Mouse (Mus musculus): ENCODE measurements around the gene Sema4g. TPM values are rescaled to one million over a fixed set of nuclear protein-coding genes. Genes with fewer than 3 reads are reported as not detected.

Sema4g gene
- polyA plus RNA-seq, 1 experiment from 2014 or later, result 0.79 TPM

DNA sequence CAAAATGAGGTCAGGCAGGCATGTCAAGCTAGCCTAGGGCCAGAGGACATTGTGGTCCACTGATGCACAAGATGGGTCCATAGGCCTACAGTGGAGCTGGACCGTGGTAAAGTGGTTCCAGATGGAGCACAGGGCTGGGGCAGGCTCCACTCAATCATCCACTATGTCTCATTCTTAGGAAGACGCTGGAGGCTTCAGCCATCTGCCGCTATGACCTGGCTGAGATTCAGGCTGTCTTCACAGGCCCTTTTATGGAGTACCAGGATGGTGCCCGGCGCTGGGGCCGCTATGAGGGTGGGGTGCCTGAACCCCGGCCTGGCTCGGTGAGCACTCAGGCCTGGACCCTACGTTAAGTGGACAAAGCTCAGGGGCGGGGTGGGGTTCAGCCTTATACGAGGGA lies 8.9 kb downstream of the Sema4g start:
- Histone ChIP-seq H3K27ac (ENCODE audit: low read length) (no peak overlapping the region), H3K4me1 (ENCODE audit: control insufficient read depth, insufficient read depth, low read length) (no peaks in the 10 kb centered on the region), H3K4me2 (ENCODE audit: low read depth, low read length) (no peak overlapping the region), H3K27me3 (ENCODE audit: control insufficient read depth, insufficient read depth, low read length) (no peaks in the 10 kb centered on the region), H3K9me3 (replicated peaks; ENCODE audit: control insufficient read depth, low read length) (no peaks in the 10 kb centered on the region), H3K9ac (ENCODE audit: low read length) (no peak overlapping the region), H3K4me3 (ENCODE audit: low read length) (no peak overlapping the region), H3K36me3 (ENCODE audit: control insufficient read depth, insufficient read depth) (no peaks in the 10 kb centered on the region)
- WGBS, result 85% methylated on average over 11 of the region's 11 CpGs
- ATAC-seq (replicated peaks; ENCODE audit: extremely low read depth, insufficient read depth, low FRiP score), result no peak

DNA sequence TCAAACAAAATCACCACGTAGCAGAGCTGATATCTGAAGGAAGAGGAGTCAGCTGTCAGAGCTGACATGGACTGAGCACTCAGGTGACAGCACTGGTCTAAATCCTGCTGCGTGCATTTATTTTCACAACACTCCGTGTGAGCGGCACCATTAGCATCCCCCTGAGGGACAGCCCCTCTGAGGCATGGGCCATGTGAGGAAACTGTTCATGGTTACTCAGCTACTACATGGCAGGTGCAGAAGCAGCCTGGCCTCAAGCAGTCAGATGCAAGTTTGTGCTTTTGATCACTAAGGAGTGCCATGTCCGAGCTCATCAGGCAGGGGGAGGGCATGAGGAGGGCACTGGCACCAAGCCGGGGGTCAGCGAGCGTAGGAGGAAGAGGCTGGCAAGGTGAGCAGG lies 10.7 kb downstream of the Sema4g start:
- no peak overlapping the region for H3K4me2 ChIP-seq (ENCODE audit: low read depth, low read length)
- H3K27ac ChIP-seq (ENCODE audit: low read length), result no peak overlapping the region
- peaks cover 10% of the 10 kb centered on the region for H3K36me3 ChIP-seq (ENCODE audit: control insufficient read depth, insufficient read depth)
- no peak overlapping the region for H3K4me3 ChIP-seq (ENCODE audit: low read length)
- ATAC-seq (replicated peaks; ENCODE audit: extremely low read depth, insufficient read depth, low FRiP score), result no peak
- H3K9me3 ChIP-seq (replicated peaks; ENCODE audit: control insufficient read depth, low read length), result no peaks in the 10 kb centered on the region
- H3K9ac ChIP-seq (ENCODE audit: low read length), result no peak overlapping the region
- H3K4me1 ChIP-seq (ENCODE audit: control insufficient read depth, insufficient read depth, low read length), result no peaks in the 10 kb centered on the region
- 82% methylated on average over 8 of the region's 8 CpGs for WGBS
- no peaks in the 10 kb centered on the region for H3K27me3 ChIP-seq (ENCODE audit: control insufficient read depth, insufficient read depth, low read length)

DNA sequence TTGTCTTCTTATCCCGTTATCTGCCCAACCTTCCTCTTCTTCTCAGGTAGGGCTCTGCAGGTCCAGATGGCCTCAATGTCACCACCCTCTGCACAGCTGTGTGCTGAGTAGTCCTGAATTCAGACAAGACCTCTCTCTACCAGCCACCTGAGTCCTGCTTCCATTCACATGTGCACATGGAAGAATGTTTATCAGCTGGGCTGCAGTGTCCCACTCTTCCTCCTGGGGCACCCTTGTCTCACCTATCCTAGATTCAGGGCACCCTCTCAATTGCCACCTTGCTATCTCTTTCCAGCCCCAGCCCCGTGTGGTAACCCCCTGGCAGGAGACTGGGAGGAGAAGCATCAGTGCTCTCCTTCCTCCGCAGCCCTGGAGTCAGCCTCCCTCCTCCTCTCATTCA lies 13.4 kb downstream of the Sema4g start:
- H3K27ac ChIP-seq (ENCODE audit: low read length), result no peak overlapping the region
- no peak overlapping the region for H3K9ac ChIP-seq (ENCODE audit: low read length)
- H3K4me1 ChIP-seq (ENCODE audit: control insufficient read depth, insufficient read depth, low read length), result peaks cover 11% of the 10 kb centered on the region
- no peaks in the 10 kb centered on the region for H3K9me3 ChIP-seq (replicated peaks; ENCODE audit: control insufficient read depth, low read length)
- H3K27me3 ChIP-seq (ENCODE audit: control insufficient read depth, insufficient read depth, low read length), result no peaks in the 10 kb centered on the region
- no peak overlapping the region for H3K4me2 ChIP-seq (ENCODE audit: low read depth, low read length)
- H3K4me3 ChIP-seq (ENCODE audit: low read length), result no peak overlapping the region
- ATAC-seq (replicated peaks; ENCODE audit: extremely low read depth, insufficient read depth, low FRiP score), result no peak
- H3K36me3 ChIP-seq (ENCODE audit: control insufficient read depth, insufficient read depth), result peaks cover 10% of the 10 kb centered on the region
- WGBS, result 62% methylated on average over 3 of the region's 3 CpGs

DNA sequence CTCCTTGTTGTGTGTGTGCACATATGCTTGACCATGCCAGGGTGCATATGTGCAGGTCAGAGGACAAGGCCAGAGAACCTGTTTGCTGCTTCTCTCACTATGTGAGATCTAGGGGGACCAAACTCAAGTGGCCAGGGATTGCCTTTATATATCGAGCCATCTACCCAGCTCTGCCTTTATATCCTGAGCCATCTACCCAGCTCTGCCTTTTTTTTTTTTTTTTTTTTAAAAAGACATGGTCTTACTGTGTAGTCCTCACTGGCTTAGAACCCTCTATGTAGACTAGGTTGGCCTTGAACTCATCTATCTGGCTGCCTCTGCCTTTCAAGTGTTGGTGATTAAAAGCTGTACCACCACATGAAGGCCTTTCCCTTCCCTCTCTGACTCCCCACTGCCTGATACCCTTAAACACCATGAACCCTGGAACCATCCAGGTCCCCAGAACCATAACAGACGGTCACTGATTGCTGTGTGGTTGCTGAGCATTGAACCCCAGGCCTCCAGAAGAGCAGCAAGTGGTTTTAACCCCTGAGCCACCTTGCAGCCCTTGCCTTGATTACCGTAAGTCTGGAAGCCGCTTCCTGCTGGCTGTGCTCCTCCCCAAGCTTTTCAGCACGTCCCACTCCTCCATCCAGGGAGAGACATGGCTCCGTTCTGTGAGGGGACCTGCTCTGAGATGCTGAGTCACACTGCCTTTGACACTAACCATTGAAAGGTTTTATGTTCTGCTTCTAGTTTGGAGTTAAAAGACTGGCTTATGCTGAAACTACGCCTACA lies 15.0 kb downstream of the Sema4g start:
- ATAC-seq (replicated peaks; ENCODE audit: extremely low read depth, insufficient read depth, low FRiP score), result no peak
- H3K4me1 ChIP-seq (ENCODE audit: control insufficient read depth, insufficient read depth, low read length), result peaks cover 24% of the 10 kb centered on the region
- no peak overlapping the region for H3K9ac ChIP-seq (ENCODE audit: low read length)
- H3K4me2 ChIP-seq (ENCODE audit: low read depth, low read length), result no peak overlapping the region
- H3K27ac ChIP-seq (ENCODE audit: low read length), result no peak overlapping the region
- WGBS, result 73% methylated on average over 7 of the region's 7 CpGs
- no peaks in the 10 kb centered on the region for H3K9me3 ChIP-seq (replicated peaks; ENCODE audit: control insufficient read depth, low read length)
- H3K4me3 ChIP-seq (ENCODE audit: low read length), result no peak overlapping the region
- H3K36me3 ChIP-seq (ENCODE audit: control insufficient read depth, insufficient read depth), result peaks cover 10% of the 10 kb centered on the region
- H3K27me3 ChIP-seq (ENCODE audit: control insufficient read depth, insufficient read depth, low read length), result no peaks in the 10 kb centered on the region

DNA sequence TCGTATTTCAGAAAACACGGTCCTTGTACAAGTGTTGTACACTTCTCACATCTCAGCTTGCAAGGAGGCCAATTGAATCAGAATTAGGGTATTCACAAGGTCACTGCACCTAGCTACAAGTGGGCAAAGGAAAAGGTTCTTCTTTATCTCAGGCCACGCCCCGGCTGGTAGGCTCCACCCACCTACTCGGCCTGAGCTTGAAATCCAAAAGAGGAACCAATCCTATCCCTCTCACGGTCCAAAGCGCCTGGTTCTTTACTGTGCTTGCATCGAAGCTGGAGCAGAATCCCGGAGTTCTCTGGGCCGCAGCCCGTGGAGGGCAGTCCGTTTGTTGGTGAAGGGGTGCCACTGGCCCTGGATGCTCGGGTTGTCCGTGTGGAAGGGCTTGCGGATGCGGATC lies 16.5 kb downstream of the Sema4g start, which contains the start of gene Twnk:
TSS of gene Twnk (plus strand) at position 220 of the 400 bp plus-strand sequence.
- peak within 1 kb of the TSS; percentile 89 for H3K27ac ChIP-seq (ENCODE audit: low read length)
- no peak for ATAC-seq (replicated peaks; ENCODE audit: extremely low read depth, insufficient read depth, low FRiP score)
- peak within 1 kb of the TSS; percentile 85 for H3K9ac ChIP-seq (ENCODE audit: low read length)
- H3K27me3 ChIP-seq (ENCODE audit: control insufficient read depth, insufficient read depth, low read length), result no peaks in the 10 kb centered on the region
- 9% methylated on average over 16 of the region's 16 CpGs for WGBS
- peak within 1 kb of the TSS; percentile 88 for H3K4me3 ChIP-seq (ENCODE audit: low read length)
- peaks cover 24% of the 10 kb centered on the region for H3K4me1 ChIP-seq (ENCODE audit: control insufficient read depth, insufficient read depth, low read length)
- no peaks in the 10 kb centered on the region for H3K9me3 ChIP-seq (replicated peaks; ENCODE audit: control insufficient read depth, low read length)
- H3K4me2 ChIP-seq (ENCODE audit: low read depth, low read length), result peak within 1 kb of the TSS; percentile 81
- peaks cover 18% of the 10 kb centered on the region for H3K36me3 ChIP-seq (ENCODE audit: control insufficient read depth, insufficient read depth)

GRCm38 (mm10) chr19:45005957-45006712 lies 17.2 kb downstream of the Sema4g start, which contains the start of gene Mrpl43:
Mrpl43 (minus strand) TSS chr19:45006442.
- H3K9ac ChIP-seq (ENCODE audit: low read length), result peak within 1 kb of the TSS; percentile 85
- H3K27me3 ChIP-seq (ENCODE audit: control insufficient read depth, insufficient read depth, low read length), result no peaks in the 10 kb centered on the region
- peak within 1 kb of the TSS; percentile 88 for H3K4me3 ChIP-seq (ENCODE audit: low read length)
- WGBS, result under 1% methylated on average over 82 of the region's 82 CpGs
- H3K4me2 ChIP-seq (ENCODE audit: low read depth, low read length), result peak within 1 kb of the TSS; percentile 81
- peak within 1 kb of the TSS; percentile 89 for H3K27ac ChIP-seq (ENCODE audit: low read length)
- peaks cover 21% of the 10 kb centered on the region for H3K36me3 ChIP-seq (ENCODE audit: control insufficient read depth, insufficient read depth)
- H3K4me1 ChIP-seq (ENCODE audit: control insufficient read depth, insufficient read depth, low read length), result peaks cover 24% of the 10 kb centered on the region
- ATAC-seq (replicated peaks; ENCODE audit: extremely low read depth, insufficient read depth, low FRiP score), result peak; percentile 92
- H3K9me3 ChIP-seq (replicated peaks; ENCODE audit: control insufficient read depth, low read length), result no peaks in the 10 kb centered on the region

DNA sequence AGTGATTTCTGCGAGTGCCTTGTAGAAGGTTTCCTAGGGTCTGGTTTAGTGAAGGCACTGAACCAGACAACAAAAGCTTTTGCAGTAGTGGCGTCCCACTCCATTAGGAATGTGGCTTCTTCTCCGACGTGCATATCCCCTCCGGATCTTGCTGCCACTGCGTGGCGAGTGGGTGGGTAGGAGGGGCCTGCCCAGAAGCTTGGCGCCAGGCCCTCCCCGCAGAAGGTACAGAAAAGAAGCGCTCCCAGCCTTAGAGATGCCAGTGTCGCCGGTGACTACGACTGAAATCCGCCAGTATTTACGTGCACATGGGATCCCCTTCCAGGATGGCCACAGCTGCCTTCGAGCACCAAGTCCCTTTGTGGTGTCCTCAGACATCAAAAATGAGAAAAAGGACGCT lies 18.1 kb downstream of the Sema4g start:
- peaks cover 24% of the 10 kb centered on the region for H3K4me1 ChIP-seq (ENCODE audit: control insufficient read depth, insufficient read depth, low read length)
- peak overlapping the region; percentile 88 for H3K4me3 ChIP-seq (ENCODE audit: low read length)
- no peaks in the 10 kb centered on the region for H3K9me3 ChIP-seq (replicated peaks; ENCODE audit: control insufficient read depth, low read length)
- peak overlapping the region; percentile 89 for H3K27ac ChIP-seq (ENCODE audit: low read length)
- H3K36me3 ChIP-seq (ENCODE audit: control insufficient read depth, insufficient read depth), result peaks cover 25% of the 10 kb centered on the region
- H3K4me2 ChIP-seq (ENCODE audit: low read depth, low read length), result peak overlapping the region; percentile 81
- peak overlapping the region; percentile 85 for H3K9ac ChIP-seq (ENCODE audit: low read length)
- WGBS, result 27% methylated on average over 17 of the region's 17 CpGs
- H3K27me3 ChIP-seq (ENCODE audit: control insufficient read depth, insufficient read depth, low read length), result no peaks in the 10 kb centered on the region
- ATAC-seq (replicated peaks; ENCODE audit: extremely low read depth, insufficient read depth, low FRiP score), result no peak

DNA sequence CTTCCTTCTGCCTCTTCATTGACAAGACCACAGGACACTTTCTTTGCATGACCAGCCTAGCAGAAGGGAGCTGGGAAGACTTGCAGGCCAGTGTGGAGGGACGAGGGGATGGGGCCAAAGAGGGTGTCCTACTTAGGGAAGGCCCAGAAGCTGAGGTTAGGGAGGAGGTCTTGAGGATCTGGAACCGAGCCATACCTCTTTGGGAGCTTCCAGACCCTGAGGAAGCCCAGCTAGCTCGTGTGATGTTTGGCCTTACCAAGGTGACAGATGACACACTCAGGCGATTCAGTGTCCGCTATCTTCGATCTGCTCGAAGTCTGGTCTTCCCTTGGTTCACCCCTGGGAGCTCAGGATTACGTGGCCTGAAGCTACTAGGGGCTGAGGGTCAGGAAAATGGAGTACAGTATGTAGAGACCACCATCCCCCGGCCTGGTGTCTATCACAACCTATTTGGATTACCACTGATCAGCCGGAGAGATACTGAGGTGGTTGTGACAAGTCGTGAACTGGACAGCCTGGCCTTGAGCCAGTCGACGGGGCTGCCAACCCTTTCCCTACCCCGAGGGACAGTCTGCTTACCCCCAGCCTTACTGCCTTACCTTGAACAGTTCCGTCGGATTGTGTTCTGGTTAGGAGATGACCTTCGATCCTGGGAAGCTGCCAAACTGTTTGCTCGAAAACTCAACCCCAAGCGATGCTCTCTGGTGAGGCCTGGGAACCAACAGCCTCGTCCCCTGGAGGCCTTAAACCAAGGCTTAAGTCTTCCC lies 18.7 kb downstream of the Sema4g start:
- H3K4me1 ChIP-seq (ENCODE audit: control insufficient read depth, insufficient read depth, low read length), result peaks cover 24% of the 10 kb centered on the region
- peak overlapping the region; percentile 88 for H3K4me3 ChIP-seq (ENCODE audit: low read length)
- H3K4me2 ChIP-seq (ENCODE audit: low read depth, low read length), result peak overlapping the region; percentile 81
- H3K36me3 ChIP-seq (ENCODE audit: control insufficient read depth, insufficient read depth), result peaks cover 25% of the 10 kb centered on the region
- peak overlapping the region; percentile 89 for H3K27ac ChIP-seq (ENCODE audit: low read length)
- H3K9me3 ChIP-seq (replicated peaks; ENCODE audit: control insufficient read depth, low read length), result no peaks in the 10 kb centered on the region
- ATAC-seq (replicated peaks; ENCODE audit: extremely low read depth, insufficient read depth, low FRiP score), result no peak
- H3K27me3 ChIP-seq (ENCODE audit: control insufficient read depth, insufficient read depth, low read length), result no peaks in the 10 kb centered on the region
- WGBS, result 72% methylated on average over 20 of the region's 20 CpGs
- H3K9ac ChIP-seq (ENCODE audit: low read length), result peak overlapping the region; percentile 85

Data from heart, embryonic 16.5 days (tissue).